Mouse (Mus musculus) embryonic fibroblast, embryonic 13.5 days (primary cell): ENCODE results near the gene Nvl.

ENCODE experiments used
- CTCF ChIP-seq: IDR thresholded peaks from 2 replicates; pipeline ENCODE4 v1.5.1; 2011; ENCODE audit warnings: mild to moderate bottlenecking, control low read depth, low read length, moderate library complexity, borderline replicate concordance; ENCODE audit not compliant: insufficient read depth
- POLR2A ChIP-seq: IDR thresholded peaks from 2 replicates; pipeline ENCODE4 v1.6.1; 2011; ENCODE audit warnings: low read depth, mild to moderate bottlenecking, control low read depth, low read length, moderate library complexity

DNA sequence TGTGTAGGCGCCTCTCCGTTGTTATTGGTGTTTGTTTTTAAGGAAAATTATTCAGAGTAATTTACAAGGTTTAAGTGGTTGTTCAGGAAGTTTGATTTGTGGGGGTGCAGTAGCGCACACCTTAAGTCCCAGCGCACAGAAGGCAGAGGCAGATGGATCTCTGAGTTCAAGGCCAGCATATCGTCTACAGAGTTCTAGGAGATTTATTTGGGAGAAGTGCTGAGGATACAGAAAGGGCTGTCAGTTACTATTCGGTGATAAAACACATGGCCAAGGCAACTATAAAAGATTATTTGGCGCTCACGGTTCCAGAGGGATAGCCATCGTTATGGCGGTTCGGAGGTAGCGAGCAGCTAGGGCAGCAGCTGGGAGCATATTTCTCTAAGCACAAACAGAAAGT, 962 bp upstream of the Nvl start:
- TF ChIP-seq POLR2A = no peak
- no peak for TF ChIP-seq CTCF
